Mouse (Mus musculus): ENCODE measurements around the gene Mterf1b.
"Not testable (repeated sequence)": the region's sequence is repeated elsewhere in the genome, so short reads cannot be mapped to it uniquely, and the experiment has no call there.

Mterf1b gene

GRCm38 (mm10) chr5:4191671-4192480 lies at the start of gene Mterf1b:
Gene Mterf1b (plus strand): TSS chr5:4192367.
- not testable (repeated sequence) for DNase-seq (ENCODE audit: low spot score)

GRCm38 (mm10) chr5:4159418-4160071 lies 32.6 kb upstream of the Mterf1b start:
- DNase-seq (ENCODE audit: low spot score): not testable (repeated sequence)

GRCm38 (mm10) chr5:4161554-4161953 lies 30.6 kb upstream of the Mterf1b start:
- DNase-seq (ENCODE audit: low spot score): no peak

- DNase-seq (ENCODE audit: low spot score): no peak
Observed at GRCm38 (mm10) chr5:4162461-4162860, 29.7 kb upstream of the Mterf1b start.

- DNase-seq (ENCODE audit: low spot score): not testable (repeated sequence)
Observed at GRCm38 (mm10) chr5:4167813-4168529, 24.2 kb upstream of the Mterf1b start.

- DNase-seq (ENCODE audit: low spot score): not testable (repeated sequence)
Observed at GRCm38 (mm10) chr5:4168530-4168926, 23.6 kb upstream of the Mterf1b start.

- not testable (repeated sequence) for DNase-seq (ENCODE audit: low spot score)
Observed at GRCm38 (mm10) chr5:4176421-4176820, 15.7 kb upstream of the Mterf1b start.

- DNase-seq (ENCODE audit: low spot score): no peak
Observed at GRCm38 (mm10) chr5:4179364-4179763, 12.8 kb upstream of the Mterf1b start.

GRCm38 (mm10) chr5:4186815-4187214 lies 5.4 kb upstream of the Mterf1b start:
- DNase-seq (ENCODE audit: low spot score): no peak

GRCm38 (mm10) chr5:4192481-4193246 lies 497 bp downstream of the Mterf1b start:
- peak; percentile 18 for DNase-seq (ENCODE audit: low spot score)

- no peak for DNase-seq (ENCODE audit: low spot score)
Observed at GRCm38 (mm10) chr5:4193247-4193628, 1.1 kb downstream of the Mterf1b start.

- peak; percentile 46 for DNase-seq (ENCODE audit: low spot score)
Observed at GRCm38 (mm10) chr5:4194166-4194565, 2.0 kb downstream of the Mterf1b start.

GRCm38 (mm10) chr5:4195086-4195485 lies 2.9 kb downstream of the Mterf1b start:
- no peak for DNase-seq (ENCODE audit: low spot score)

GRCm38 (mm10) chr5:4201368-4201767 lies 9.2 kb downstream of the Mterf1b start:
- DNase-seq (ENCODE audit: low spot score): peak; percentile 53

- DNase-seq (ENCODE audit: low spot score): not testable (repeated sequence)
Observed at GRCm38 (mm10) chr5:4202276-4202810, 10.2 kb downstream of the Mterf1b start.

GRCm38 (mm10) chr5:4210082-4210481 lies 17.9 kb downstream of the Mterf1b start:
- not testable (repeated sequence) for DNase-seq (ENCODE audit: low spot score)

- DNase-seq (ENCODE audit: low spot score): no peak
Observed at GRCm38 (mm10) chr5:4221309-4221708, 29.1 kb downstream of the Mterf1b start.

GRCm38 (mm10) chr5:4221981-4222623 lies 29.9 kb downstream of the Mterf1b start:
- no peak for DNase-seq (ENCODE audit: low spot score)

- no peak for DNase-seq (ENCODE audit: low spot score)
Observed at GRCm38 (mm10) chr5:4232163-4232562, 40.0 kb downstream of the Mterf1b start.

GRCm38 (mm10) chr5:4234505-4234904 lies 42.3 kb downstream of the Mterf1b start:
- no peak for DNase-seq (ENCODE audit: low spot score)

GRCm38 (mm10) chr5:4240120-4240519 lies 48.0 kb downstream of the Mterf1b start:
- DNase-seq (ENCODE audit: low spot score): peak; percentile 63

All from embryo, embryonic 10.5 days (tissue).